Mouse (Mus musculus): ENCODE results near the gene Dnajc17. TPM values are rescaled to one million over a fixed set of nuclear protein-coding genes. Genes with fewer than 3 reads are reported as not detected.
A peak's percentile ranks its signal among the peaks of the same experiment; 100 is the strongest.

Dnajc17 gene
- polyA plus RNA-seq, 1 experiment: 32.4 TPM

DNA sequence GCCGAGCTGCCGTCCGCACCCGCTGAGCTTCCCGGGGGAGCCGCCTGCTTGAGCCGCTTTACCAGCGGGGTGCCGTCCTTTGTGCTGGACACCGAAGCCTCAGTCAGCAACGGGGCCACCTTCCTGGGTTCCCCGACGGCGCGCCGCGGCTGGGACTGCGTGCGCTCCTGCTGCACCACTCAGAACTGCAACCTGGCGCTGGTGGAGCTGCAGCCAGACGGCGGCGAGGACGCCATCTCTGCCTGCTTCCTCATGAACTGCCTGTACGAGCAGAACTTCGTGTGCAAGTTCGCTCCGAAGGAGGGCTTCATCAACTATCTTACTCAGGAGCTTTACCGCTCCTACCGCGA is 29.3 kb upstream of the Dnajc17 start:
- TF ChIP-seq POLR2A (IDR thresholded peaks at IDR 0.05; ENCODE audit: borderline replicate concordance, extremely low read depth, insufficient read depth, insufficient read length, poor library complexity, severe bottlenecking): no peak
- no peak for TF ChIP-seq CTCF (IDR thresholded peaks at IDR 0.05; ENCODE audit: borderline replicate concordance, extremely low read depth, insufficient read depth, insufficient read length)
- peak; percentile 25 for DNase-seq (ENCODE audit: low read depth)

DNA sequence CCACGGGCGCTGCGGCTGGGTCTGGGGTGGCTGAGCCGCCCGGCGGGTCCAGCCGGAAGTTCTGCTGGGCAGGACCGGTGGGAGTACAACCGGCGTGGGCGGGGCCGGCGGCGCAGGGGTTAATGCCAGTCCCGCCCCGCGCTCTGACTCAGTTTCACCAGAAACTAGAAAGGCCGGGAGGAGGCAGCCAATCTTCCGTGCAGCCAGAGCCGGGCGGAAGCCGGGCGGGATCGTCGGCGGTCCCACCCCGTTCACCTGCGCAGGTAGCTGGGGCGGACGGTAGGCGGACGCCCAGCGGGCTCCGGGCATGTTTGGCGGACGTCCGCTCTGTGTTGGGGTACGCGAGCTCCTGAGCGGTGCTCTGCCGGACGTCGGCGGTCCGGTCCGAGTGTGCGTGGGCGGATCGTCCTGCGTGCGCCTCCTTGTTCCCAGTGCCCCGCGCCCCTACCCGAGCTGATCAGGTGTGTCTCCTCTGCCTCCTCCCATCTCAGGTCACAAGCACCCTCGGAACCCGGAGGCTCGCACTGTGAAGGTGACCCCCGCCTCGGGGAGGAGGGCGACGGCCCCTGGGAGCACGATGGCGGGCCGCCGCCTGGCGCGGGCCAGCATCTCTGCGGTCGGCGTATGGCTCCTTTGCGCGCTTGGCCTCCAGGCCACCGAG is 28.7 kb upstream of the Dnajc17 start, which contains the start of gene Spint1:
Gene Spint1 (plus strand): TSS at position 153 of the 661 bp plus-strand sequence.
- TF ChIP-seq POLR2A (IDR thresholded peaks at IDR 0.05; ENCODE audit: borderline replicate concordance, extremely low read depth, insufficient read depth, insufficient read length, poor library complexity, severe bottlenecking) (no peak), CTCF (IDR thresholded peaks at IDR 0.05; ENCODE audit: borderline replicate concordance, extremely low read depth, insufficient read depth, insufficient read length) (no peak)
- no peak for DNase-seq (ENCODE audit: low read depth)

- no peak for DNase-seq (ENCODE audit: low read depth)
- no peak for TF ChIP-seq POLR2A (IDR thresholded peaks at IDR 0.05; ENCODE audit: borderline replicate concordance, extremely low read depth, insufficient read depth, insufficient read length, poor library complexity, severe bottlenecking)
- TF ChIP-seq CTCF (IDR thresholded peaks at IDR 0.05; ENCODE audit: borderline replicate concordance, extremely low read depth, insufficient read depth, insufficient read length): no peak
Measured at GRCm38 (mm10) chr2:119236682-119237209, 28.2 kb upstream of the Dnajc17 start.

DNA sequence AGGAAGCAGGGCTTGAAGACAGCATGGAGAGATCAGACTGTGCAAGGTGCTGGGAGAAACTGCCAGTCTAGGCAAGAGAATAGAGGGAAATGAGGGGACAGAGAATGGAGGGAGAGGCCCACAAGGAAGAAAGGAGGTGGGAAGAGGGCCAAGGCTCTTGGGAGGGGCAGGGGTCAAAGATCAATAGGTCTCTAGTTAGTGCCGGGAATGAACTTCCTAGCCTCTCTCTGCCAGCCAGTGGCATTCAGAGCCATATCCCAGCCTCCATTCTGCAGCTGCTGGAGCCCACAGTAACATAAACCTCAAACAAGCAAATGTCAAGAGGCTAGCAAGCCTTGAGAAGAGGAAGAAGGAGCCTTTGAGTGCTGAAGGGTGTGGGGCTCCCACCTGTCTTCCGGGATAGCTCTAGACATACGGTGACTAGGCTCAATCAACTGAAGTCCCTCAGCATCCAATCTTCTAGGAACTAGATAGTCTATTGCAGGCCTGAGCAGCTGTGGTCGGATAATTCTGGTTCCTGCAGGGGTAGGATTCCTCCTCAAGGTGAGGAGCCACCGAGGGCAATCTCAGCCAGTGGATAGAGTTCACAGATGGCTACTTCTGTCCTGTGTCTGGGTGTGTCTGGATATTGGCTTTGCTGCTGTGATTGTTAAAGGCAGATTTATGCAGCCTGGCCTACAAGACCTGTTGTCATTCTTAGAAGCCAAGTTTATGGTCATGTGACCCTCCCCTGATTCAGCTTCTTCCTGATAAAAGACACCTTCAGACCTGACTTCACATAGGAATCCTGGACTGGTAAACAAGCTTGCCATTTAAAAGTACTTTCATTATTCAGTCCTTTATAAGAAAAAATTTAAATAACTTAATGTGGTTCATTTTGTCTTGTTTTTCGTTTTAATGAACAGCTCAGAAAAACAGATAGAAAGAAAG is 21.4 kb upstream of the Dnajc17 start, which contains the start of gene Ppp1r14d:
Gene Ppp1r14d (minus strand): TSS at position 132 of the 930 bp plus-strand sequence.
- no peak for DNase-seq (ENCODE audit: low read depth)
- TF ChIP-seq POLR2A (IDR thresholded peaks at IDR 0.05; ENCODE audit: borderline replicate concordance, extremely low read depth, insufficient read depth, insufficient read length, poor library complexity, severe bottlenecking): no peak
- no peak for TF ChIP-seq CTCF (IDR thresholded peaks at IDR 0.05; ENCODE audit: borderline replicate concordance, extremely low read depth, insufficient read depth, insufficient read length)

DNA sequence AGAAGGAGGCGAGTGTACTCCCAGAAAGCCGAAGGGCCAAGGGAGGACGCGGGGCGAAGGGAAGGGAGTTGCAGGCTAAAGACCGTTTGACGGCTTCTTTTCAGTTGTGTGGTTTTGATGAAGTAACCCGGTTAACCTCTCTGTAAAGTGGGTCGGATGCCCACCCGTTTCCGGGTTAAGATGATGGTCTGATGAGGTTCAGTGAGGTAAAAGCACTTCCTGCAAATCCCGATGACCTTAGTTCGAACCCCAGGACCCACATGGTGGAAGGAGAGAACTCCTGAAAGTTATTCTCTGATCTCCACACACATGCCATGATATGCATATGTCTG is 547 bp upstream of the Dnajc17 start:
- TF ChIP-seq POLR2A (IDR thresholded peaks at IDR 0.05; ENCODE audit: borderline replicate concordance, extremely low read depth, insufficient read depth, insufficient read length, poor library complexity, severe bottlenecking) (no peak), CTCF (IDR thresholded peaks at IDR 0.05; ENCODE audit: borderline replicate concordance, extremely low read depth, insufficient read depth, insufficient read length) (no peak)
- no peak for DNase-seq (ENCODE audit: low read depth)

DNA sequence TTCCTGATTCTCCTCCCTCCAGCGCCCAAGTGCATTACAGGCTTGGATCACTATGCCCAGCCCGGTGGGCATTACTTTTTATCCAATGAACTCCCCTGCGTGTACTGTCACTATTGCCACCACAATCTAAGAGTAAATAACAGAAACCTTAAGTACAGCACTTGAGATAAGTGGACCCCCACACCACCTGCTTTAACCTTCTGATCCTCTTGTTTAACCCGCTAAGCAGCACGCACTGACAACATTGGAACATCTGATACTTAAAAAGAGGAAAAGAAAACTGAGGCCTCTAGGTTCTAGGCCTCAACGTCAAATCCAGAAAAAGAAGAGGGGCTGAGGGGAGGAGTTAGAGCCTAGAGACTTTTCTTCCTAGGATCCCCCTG is 643 bp downstream of the Dnajc17 start:
- TF ChIP-seq POLR2A (IDR thresholded peaks at IDR 0.05; ENCODE audit: borderline replicate concordance, extremely low read depth, insufficient read depth, insufficient read length, poor library complexity, severe bottlenecking): no peak
- no peak for TF ChIP-seq CTCF (IDR thresholded peaks at IDR 0.05; ENCODE audit: borderline replicate concordance, extremely low read depth, insufficient read depth, insufficient read length)
- no peak for DNase-seq (ENCODE audit: low read depth)

GRCm38 (mm10) chr2:119203871-119204460 is 4.6 kb downstream of the Dnajc17 start:
- DNase-seq (ENCODE audit: low read depth): no peak
- TF ChIP-seq CTCF (IDR thresholded peaks at IDR 0.05; ENCODE audit: borderline replicate concordance, extremely low read depth, insufficient read depth, insufficient read length) (no peak), POLR2A (IDR thresholded peaks at IDR 0.05; ENCODE audit: borderline replicate concordance, extremely low read depth, insufficient read depth, insufficient read length, poor library complexity, severe bottlenecking) (no peak)

DNA sequence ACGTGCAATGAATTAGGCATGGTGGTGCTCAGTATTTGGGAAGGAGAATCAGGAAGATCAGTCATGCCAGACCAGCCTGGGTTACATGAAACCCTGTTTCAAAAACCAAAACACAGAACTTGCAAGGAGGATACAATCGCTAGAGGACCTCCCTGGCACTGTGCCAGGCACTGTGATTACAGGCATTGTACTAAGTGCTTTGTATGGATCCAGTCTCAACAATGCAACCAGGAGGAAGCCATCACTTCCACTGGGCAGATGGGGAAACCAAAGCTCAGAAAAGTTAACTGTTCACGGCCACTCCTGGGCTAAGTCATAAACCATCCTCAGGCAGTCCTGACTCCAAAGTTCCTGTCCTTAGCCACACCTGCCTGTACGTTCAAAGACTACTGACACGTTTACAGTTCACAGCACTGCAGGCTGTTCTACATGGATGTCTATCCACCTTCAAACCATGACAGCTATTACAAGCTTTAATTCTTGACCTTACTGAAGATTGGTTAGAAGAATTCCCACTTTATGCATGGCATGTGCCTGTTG is 5.6 kb downstream of the Dnajc17 start:
- peak; percentile 31 for DNase-seq (ENCODE audit: low read depth)
- TF ChIP-seq POLR2A (IDR thresholded peaks at IDR 0.05; ENCODE audit: borderline replicate concordance, extremely low read depth, insufficient read depth, insufficient read length, poor library complexity, severe bottlenecking): no peak
- TF ChIP-seq CTCF (IDR thresholded peaks at IDR 0.05; ENCODE audit: borderline replicate concordance, extremely low read depth, insufficient read depth, insufficient read length): no peak

DNA sequence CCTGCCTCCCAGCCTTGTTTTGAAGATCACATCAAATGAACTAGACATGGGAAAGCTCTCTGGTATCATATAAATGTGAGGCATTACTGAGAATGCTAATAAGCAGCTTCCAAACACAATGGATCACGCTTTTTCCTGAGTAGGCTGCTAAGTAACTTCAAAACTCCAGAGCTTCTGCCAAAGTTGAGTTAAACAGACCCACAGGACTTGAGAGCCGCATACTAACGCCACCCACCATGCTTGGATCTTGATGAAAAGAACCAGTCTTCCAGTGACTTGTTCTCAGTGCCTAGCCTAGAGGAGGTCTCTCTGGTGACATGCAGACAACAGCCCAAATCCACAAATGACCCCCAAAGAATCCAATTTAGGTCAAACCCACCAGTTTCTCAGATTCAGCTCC is 9.7 kb downstream of the Dnajc17 start:
- no peak for TF ChIP-seq CTCF (IDR thresholded peaks at IDR 0.05; ENCODE audit: borderline replicate concordance, extremely low read depth, insufficient read depth, insufficient read length)
- no peak for TF ChIP-seq POLR2A (IDR thresholded peaks at IDR 0.05; ENCODE audit: borderline replicate concordance, extremely low read depth, insufficient read depth, insufficient read length, poor library complexity, severe bottlenecking)
- DNase-seq (ENCODE audit: low read depth): peak; percentile 61

- TF ChIP-seq POLR2A (IDR thresholded peaks at IDR 0.05; ENCODE audit: borderline replicate concordance, extremely low read depth, insufficient read depth, insufficient read length, poor library complexity, severe bottlenecking): no peak
- no peak for TF ChIP-seq CTCF (IDR thresholded peaks at IDR 0.05; ENCODE audit: borderline replicate concordance, extremely low read depth, insufficient read depth, insufficient read length)
- no peak for DNase-seq (ENCODE audit: low read depth)
Measured at GRCm38 (mm10) chr2:119198049-119198448, 10.5 kb downstream of the Dnajc17 start.

DNA sequence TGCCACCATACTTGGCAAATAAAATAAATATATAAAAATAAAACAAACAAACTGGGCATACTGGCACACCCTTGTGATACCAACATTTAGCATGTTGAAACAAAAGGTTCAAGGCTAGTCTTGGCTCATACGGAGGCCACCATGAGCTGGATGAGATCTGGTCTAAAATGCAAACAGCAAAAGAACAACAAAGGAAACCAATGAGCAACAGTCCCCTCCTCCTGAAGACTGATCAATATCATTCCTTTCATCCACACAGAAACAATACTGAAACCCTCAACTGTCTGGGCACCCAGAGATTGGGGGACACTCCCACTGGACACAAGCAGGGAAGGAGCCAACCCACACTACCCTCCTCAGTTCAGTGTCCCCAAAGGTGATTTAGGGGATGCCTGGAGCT is 11.1 kb downstream of the Dnajc17 start:
- no peak for DNase-seq (ENCODE audit: low read depth)
- TF ChIP-seq CTCF (IDR thresholded peaks at IDR 0.05; ENCODE audit: borderline replicate concordance, extremely low read depth, insufficient read depth, insufficient read length) (no peak), POLR2A (IDR thresholded peaks at IDR 0.05; ENCODE audit: borderline replicate concordance, extremely low read depth, insufficient read depth, insufficient read length, poor library complexity, severe bottlenecking) (no peak)
